Mouse (Mus musculus) intestine, embryonic 15.5 days (tissue): ENCODE measurements at regions not wholly inside any gene's neighbourhood (a gene's known extent, or its start where the extent isn't known, plus 50 kb on each side); places are given as distances from the start of the nearest gene placed in this dataset.

Experiments
- ATAC-seq: fragments of 200-750 bp; cut with Nextera tagmentation; 2 replicates; pipeline ENCODE4 v1.8.0; 2017; ENCODE audit warnings: moderate TSS enrichment, moderate library complexity
- H3K27ac ChIP-seq: fragments of 300-500 bp; sonication (generic); 2 replicates; pipeline ENCODE4 v1.5.1; 2015; ENCODE audit warnings: mild to moderate bottlenecking, inconsistent platforms
- H3K27me3 ChIP-seq: fragments of 300-500 bp; sonication (generic); replicated peaks from 2 replicates; pipeline ENCODE4 v1.6.1; 2015; ENCODE audit warnings: inconsistent platforms
- H3K36me3 ChIP-seq: fragments of 300-500 bp; sonication (generic); 2 replicates; pipeline ENCODE4 v1.6.1; 2015; ENCODE audit warnings: inconsistent platforms
- H3K4me1 ChIP-seq: fragments of 300-500 bp; sonication (generic); replicated peaks from 2 replicates; pipeline ENCODE4 v1.6.1; 2015; ENCODE audit warnings: inconsistent platforms
- H3K4me2 ChIP-seq: fragments of 300-500 bp; sonication (generic); replicated peaks from 2 replicates; pipeline ENCODE4 v1.6.1; 2015; ENCODE audit warnings: mild to moderate bottlenecking, inconsistent platforms
- H3K4me3 ChIP-seq: fragments of 300-500 bp; sonication (generic); replicated peaks from 2 replicates; pipeline ENCODE4 v1.5.1; 2015; ENCODE audit warnings: inconsistent platforms
- H3K9ac ChIP-seq: fragments of 300-500 bp; sonication (generic); 2 replicates; pipeline ENCODE4 v1.6.1; 2015; ENCODE audit warnings: inconsistent platforms
- H3K9me3 ChIP-seq: fragments of 300-500 bp; sonication (generic); 2 replicates; pipeline ENCODE4 v1.6.1; 2016; ENCODE audit warnings: inconsistent platforms
- WGBS: fragments of 180-500 bp; shearing (Covaris S2); methylation state at CpG from one replicate; pipeline ENCODE4 v1.1.7; 2015; 5-methylcytosine and 5-hydroxymethylcytosine counted together

- no peaks in the 10 kb centered on the region for H3K9me3 ChIP-seq
- no peak overlapping the region for H3K4me3 ChIP-seq
- H3K4me2 ChIP-seq: no peak overlapping the region
- H3K27me3 ChIP-seq: no peaks in the 10 kb centered on the region
- H3K36me3 ChIP-seq: no peaks in the 10 kb centered on the region
- no peak overlapping the region for H3K27ac ChIP-seq
- 60% methylated on average over 4 of the region's 4 CpGs for WGBS
- ATAC-seq: peak; percentile 32; the same call in 1 of the 2 replicates
- 0 out of 2 replicates have a peak, but pooled peaks cover 7% of the 10 kb centered on the region for H3K4me1 ChIP-seq
- no peak overlapping the region for H3K9ac ChIP-seq
Observed at GRCm38 (mm10) chr10:111836802-111837201, 135.7 kb upstream of the Krr1 start.

- Histone ChIP-seq H3K9me3 (no peaks in the 10 kb centered on the region), H3K4me3 (no peak overlapping the region), H3K9ac (no peak overlapping the region), H3K36me3 (no peaks in the 10 kb centered on the region), H3K4me2 (no peak overlapping the region), H3K27ac (no peak overlapping the region), H3K4me1 (no peaks in the 10 kb centered on the region), H3K27me3 (no peaks in the 10 kb centered on the region)
- WGBS: 67% methylated on average over 11 of the region's 11 CpGs
- ATAC-seq: no peak
Observed at GRCm38 (mm10) chr10:111842321-111842775, 130.1 kb upstream of the Krr1 start.

GRCm38 (mm10) chr10:111842896-111843295 is 129.6 kb upstream of the Krr1 start:
- Histone ChIP-seq H3K4me3 (no peak overlapping the region), H3K9me3 (no peaks in the 10 kb centered on the region), H3K36me3 (no peaks in the 10 kb centered on the region), H3K4me2 (no peak overlapping the region), H3K9ac (no peak overlapping the region), H3K27ac (no peak overlapping the region), H3K4me1 (no peaks in the 10 kb centered on the region), H3K27me3 (no peaks in the 10 kb centered on the region)
- ATAC-seq: no peak
- WGBS: 60% methylated on average over 7 of the region's 7 CpGs

- H3K4me2 ChIP-seq: no peak overlapping the region
- WGBS: 76% methylated on average over 9 of the region's 9 CpGs
- no peaks in the 10 kb centered on the region for H3K4me1 ChIP-seq
- no peak overlapping the region for H3K9ac ChIP-seq
- no peak for ATAC-seq
- no peak overlapping the region for H3K27ac ChIP-seq
- H3K27me3 ChIP-seq: no peaks in the 10 kb centered on the region
- H3K9me3 ChIP-seq: no peaks in the 10 kb centered on the region
- H3K4me3 ChIP-seq: no peak overlapping the region
- H3K36me3 ChIP-seq: no peaks in the 10 kb centered on the region
Observed at GRCm38 (mm10) chr10:111843301-111843700, 129.2 kb upstream of the Krr1 start.

- Histone ChIP-seq H3K9me3 (no peaks in the 10 kb centered on the region), H3K4me3 (no peak overlapping the region), H3K4me1 (no peaks in the 10 kb centered on the region), H3K36me3 (no peaks in the 10 kb centered on the region), H3K27ac (no peak overlapping the region), H3K27me3 (no peaks in the 10 kb centered on the region), H3K4me2 (no peak overlapping the region), H3K9ac (no peak overlapping the region)
- WGBS: 93% methylated on average over 10 of the region's 10 CpGs
- ATAC-seq: no peak
Observed at GRCm38 (mm10) chr10:111844144-111844543, 128.3 kb upstream of the Krr1 start.

- Histone ChIP-seq H3K4me1 (no peaks in the 10 kb centered on the region), H3K27ac (no peak overlapping the region), H3K9me3 (no peaks in the 10 kb centered on the region), H3K4me3 (no peak overlapping the region), H3K27me3 (no peaks in the 10 kb centered on the region), H3K9ac (no peak overlapping the region), H3K36me3 (no peaks in the 10 kb centered on the region), H3K4me2 (no peak overlapping the region)
- WGBS: 96% methylated on average over 2 of the region's 2 CpGs
- ATAC-seq: no peak
Observed at GRCm38 (mm10) chr10:111845946-111846345, 126.5 kb upstream of the Krr1 start.

- WGBS: 57% methylated on average over 5 of the region's 5 CpGs
- H3K9ac ChIP-seq: no peak overlapping the region
- no peak for ATAC-seq
- H3K4me3 ChIP-seq: no peak overlapping the region
- H3K9me3 ChIP-seq: no peaks in the 10 kb centered on the region
- H3K4me2 ChIP-seq: no peak overlapping the region
- H3K27ac ChIP-seq: no peak overlapping the region; the same call in 1 of the 2 replicates
- H3K4me1 ChIP-seq: no peaks in the 10 kb centered on the region
- no peaks in the 10 kb centered on the region for H3K27me3 ChIP-seq
- H3K36me3 ChIP-seq: no peaks in the 10 kb centered on the region
Observed at GRCm38 (mm10) chr10:111854254-111854653, 118.2 kb upstream of the Krr1 start.

GRCm38 (mm10) chr10:111855496-111855895 is 117.0 kb upstream of the Krr1 start:
- Histone ChIP-seq H3K27ac (no peak overlapping the region), H3K27me3 (no peaks in the 10 kb centered on the region), H3K36me3 (no peaks in the 10 kb centered on the region), H3K4me3 (no peak overlapping the region), H3K4me1 (no peaks in the 10 kb centered on the region), H3K4me2 (no peak overlapping the region), H3K9me3 (no peaks in the 10 kb centered on the region), H3K9ac (no peak overlapping the region)
- WGBS: 67% methylated on average over 18 of the region's 18 CpGs
- no peak for ATAC-seq

- H3K36me3 ChIP-seq: no peaks in the 10 kb centered on the region
- H3K4me1 ChIP-seq: no peaks in the 10 kb centered on the region
- no peak overlapping the region for H3K27ac ChIP-seq
- H3K27me3 ChIP-seq: no peaks in the 10 kb centered on the region
- H3K4me3 ChIP-seq: no peak overlapping the region
- ATAC-seq: peak; percentile 91
- WGBS: 49% methylated on average over 6 of the region's 6 CpGs
- no peak overlapping the region for H3K4me2 ChIP-seq
- no peaks in the 10 kb centered on the region for H3K9me3 ChIP-seq
- H3K9ac ChIP-seq: no peak overlapping the region
Observed at GRCm38 (mm10) chr10:111858403-111858802, 114.1 kb upstream of the Krr1 start.

GRCm38 (mm10) chr10:111865286-111865830 is 107.1 kb upstream of the Krr1 start:
- H3K27ac ChIP-seq: no peak overlapping the region
- no peaks in the 10 kb centered on the region for H3K9me3 ChIP-seq
- 81% methylated on average over 8 of the region's 8 CpGs for WGBS
- no peaks in the 10 kb centered on the region for H3K4me1 ChIP-seq
- H3K9ac ChIP-seq: no peak overlapping the region
- no peaks in the 10 kb centered on the region for H3K36me3 ChIP-seq
- no peak overlapping the region for H3K4me3 ChIP-seq
- ATAC-seq: no peak
- no peak overlapping the region for H3K4me2 ChIP-seq
- no peaks in the 10 kb centered on the region for H3K27me3 ChIP-seq

GRCm38 (mm10) chr10:111867102-111867501 is 105.4 kb upstream of the Krr1 start:
- Histone ChIP-seq H3K4me2 (no peak overlapping the region), H3K4me1 (no peaks in the 10 kb centered on the region), H3K36me3 (no peaks in the 10 kb centered on the region), H3K4me3 (no peak overlapping the region), H3K27ac (no peak overlapping the region), H3K9ac (no peak overlapping the region), H3K27me3 (no peaks in the 10 kb centered on the region), H3K9me3 (no peaks in the 10 kb centered on the region)
- 61% methylated on average over 6 of the region's 6 CpGs for WGBS
- ATAC-seq: no peak

GRCm38 (mm10) chr10:111867538-111867937 is 104.9 kb upstream of the Krr1 start:
- Histone ChIP-seq H3K36me3 (no peaks in the 10 kb centered on the region), H3K27ac (no peak overlapping the region), H3K27me3 (no peaks in the 10 kb centered on the region), H3K4me2 (no peak overlapping the region), H3K9ac (no peak overlapping the region), H3K4me3 (no peak overlapping the region), H3K9me3 (no peaks in the 10 kb centered on the region), H3K4me1 (no peaks in the 10 kb centered on the region)
- 29% methylated on average over 6 of the region's 6 CpGs for WGBS
- no peak for ATAC-seq

- H3K4me2 ChIP-seq: no peak overlapping the region
- H3K4me3 ChIP-seq: no peak overlapping the region
- H3K27ac ChIP-seq: no peak overlapping the region
- H3K9ac ChIP-seq: no peak overlapping the region
- 72% methylated on average over 3 of the region's 3 CpGs for WGBS
- ATAC-seq: no peak
- H3K36me3 ChIP-seq: no peaks in the 10 kb centered on the region
- H3K9me3 ChIP-seq: no peaks in the 10 kb centered on the region
- H3K27me3 ChIP-seq: no peaks in the 10 kb centered on the region
- H3K4me1 ChIP-seq: no peaks in the 10 kb centered on the region
Observed at GRCm38 (mm10) chr10:111880354-111880753, 92.1 kb upstream of the Krr1 start.
